Mouse (Mus musculus): ENCODE measurements around the gene Zfp592. TPM values are rescaled to one million over a fixed set of nuclear protein-coding genes. Genes with fewer than 3 reads are reported as not detected.
"Not testable (repeated sequence)": the region's sequence is repeated elsewhere in the genome, so short reads cannot be mapped to it uniquely, and the experiment has no call there.

The Zfp592 gene
- total and polyA plus RNA-seq, 2 experiments from 2014 or later, result 4.4 to 25.6 TPM

DNA sequence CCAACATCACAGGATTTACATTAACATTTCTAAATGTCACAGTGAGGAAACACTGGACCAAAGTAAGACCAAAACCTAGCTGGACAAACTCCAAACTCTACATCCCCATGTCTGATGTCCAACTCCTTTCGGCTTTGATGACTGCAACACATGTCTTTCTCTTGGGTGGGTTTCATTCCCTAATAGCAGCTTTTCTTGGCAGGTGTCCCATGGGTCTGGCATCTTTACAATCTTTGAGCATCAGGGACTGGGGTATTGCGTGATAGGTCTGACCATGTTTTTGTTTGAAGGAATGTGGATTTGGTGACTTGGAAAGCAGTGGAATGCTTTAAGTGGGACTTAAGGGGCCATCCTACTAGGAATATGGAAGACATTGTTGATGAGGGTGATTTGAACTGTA lies 36.6 kb upstream of the Zfp592 start:
- Histone ChIP-seq H3K36me3 (ENCODE audit: insufficient read depth, low read length) (no peaks in the 10 kb centered on the region), H3K4me2 (ENCODE audit: low read depth, low read length, poor library complexity, severe bottlenecking) (no peak overlapping the region), H3K27me3 (ENCODE audit: insufficient read depth, low read length) (no peaks in the 10 kb centered on the region), H3K27ac (ENCODE audit: low read depth, low read length) (no peak overlapping the region), H3K9ac (replicated peaks; ENCODE audit: low read length, poor library complexity, severe bottlenecking) (no peak overlapping the region), H3K9me3 (ENCODE audit: low read length) (no peaks in the 10 kb centered on the region), H3K4me3 (ENCODE audit: low read depth, low read length) (no peak overlapping the region), H3K4me1 (ENCODE audit: insufficient read depth, low read length) (no peaks in the 10 kb centered on the region)
- no peak for DNase-seq (ENCODE audit: low spot score)
- TF ChIP-seq CTCF (IDR thresholded peaks at IDR 0.05), result no peak
- WGBS, result 84% methylated on average over 2 of the region's 2 CpGs
- no peak for ATAC-seq (ENCODE audit: low FRiP score)

DNA sequence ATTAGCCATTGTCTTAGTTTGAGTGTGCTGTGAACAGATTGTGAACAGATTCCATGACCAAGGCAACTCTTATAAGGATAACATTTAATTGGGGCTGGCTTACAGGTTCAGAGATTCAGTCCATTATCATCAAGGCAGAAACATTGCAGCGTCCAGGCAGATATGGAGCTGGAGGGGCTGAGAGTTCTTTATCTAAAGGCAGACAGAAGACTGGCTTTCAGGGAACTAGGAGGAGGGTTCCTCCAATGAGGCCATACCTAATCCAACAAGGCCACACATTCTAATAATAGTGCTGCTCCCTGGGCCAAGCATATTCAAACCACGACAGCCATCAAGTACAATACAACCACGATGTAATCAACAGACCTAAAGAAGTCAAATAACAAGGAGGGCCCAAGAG lies 34.5 kb upstream of the Zfp592 start:
- H3K27ac ChIP-seq (ENCODE audit: low read depth, low read length), result no peak overlapping the region
- H3K4me3 ChIP-seq (ENCODE audit: low read depth, low read length), result no peak overlapping the region
- no peaks in the 10 kb centered on the region for H3K27me3 ChIP-seq (ENCODE audit: insufficient read depth, low read length)
- no peaks in the 10 kb centered on the region for H3K36me3 ChIP-seq (ENCODE audit: insufficient read depth, low read length)
- DNase-seq (ENCODE audit: low spot score) (no peak), ATAC-seq (ENCODE audit: low FRiP score) (no peak)
- TF ChIP-seq CTCF (IDR thresholded peaks at IDR 0.05), result no peak
- H3K9ac ChIP-seq (replicated peaks; ENCODE audit: low read length, poor library complexity, severe bottlenecking), result no peak overlapping the region
- H3K4me1 ChIP-seq (ENCODE audit: insufficient read depth, low read length), result no peaks in the 10 kb centered on the region
- 86% methylated on average over 3 of the region's 3 CpGs for WGBS
- no peaks in the 10 kb centered on the region for H3K9me3 ChIP-seq (ENCODE audit: low read length)
- H3K4me2 ChIP-seq (ENCODE audit: low read depth, low read length, poor library complexity, severe bottlenecking), result no peak overlapping the region

DNA sequence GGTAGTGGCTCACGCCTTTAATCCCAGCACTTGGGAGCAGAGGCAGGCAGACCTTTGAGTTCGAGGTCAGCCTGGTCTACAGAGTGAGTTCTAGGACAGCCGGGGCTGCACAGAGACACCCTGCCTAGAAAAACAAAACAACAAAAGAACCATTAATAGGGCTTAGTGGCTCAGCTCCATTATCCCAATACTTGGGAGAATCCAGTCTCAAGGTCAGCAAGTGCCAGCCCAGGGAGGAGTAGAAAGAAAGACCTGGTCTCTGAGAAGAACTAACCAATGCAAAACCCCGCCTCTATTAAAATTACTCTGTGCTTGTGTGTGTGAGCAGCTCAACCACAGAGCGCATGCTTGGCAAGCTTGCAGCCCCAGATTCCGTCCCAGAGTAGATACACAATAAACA lies 30.7 kb upstream of the Zfp592 start:
- Histone ChIP-seq H3K4me1 (ENCODE audit: insufficient read depth, low read length) (no peaks in the 10 kb centered on the region), H3K27ac (ENCODE audit: low read depth, low read length) (no peak overlapping the region), H3K36me3 (ENCODE audit: insufficient read depth, low read length) (no peaks in the 10 kb centered on the region), H3K4me3 (ENCODE audit: low read depth, low read length) (no peak overlapping the region), H3K4me2 (ENCODE audit: low read depth, low read length, poor library complexity, severe bottlenecking) (no peak overlapping the region), H3K27me3 (ENCODE audit: insufficient read depth, low read length) (no peaks in the 10 kb centered on the region), H3K9ac (replicated peaks; ENCODE audit: low read length, poor library complexity, severe bottlenecking) (no peak overlapping the region), H3K9me3 (ENCODE audit: low read length) (no peaks in the 10 kb centered on the region)
- no peak for DNase-seq (ENCODE audit: low spot score)
- ATAC-seq (ENCODE audit: low FRiP score), result no peak
- TF ChIP-seq CTCF (IDR thresholded peaks at IDR 0.05), result no peak
- WGBS, result 53% methylated on average over 6 of the region's 6 CpGs

DNA sequence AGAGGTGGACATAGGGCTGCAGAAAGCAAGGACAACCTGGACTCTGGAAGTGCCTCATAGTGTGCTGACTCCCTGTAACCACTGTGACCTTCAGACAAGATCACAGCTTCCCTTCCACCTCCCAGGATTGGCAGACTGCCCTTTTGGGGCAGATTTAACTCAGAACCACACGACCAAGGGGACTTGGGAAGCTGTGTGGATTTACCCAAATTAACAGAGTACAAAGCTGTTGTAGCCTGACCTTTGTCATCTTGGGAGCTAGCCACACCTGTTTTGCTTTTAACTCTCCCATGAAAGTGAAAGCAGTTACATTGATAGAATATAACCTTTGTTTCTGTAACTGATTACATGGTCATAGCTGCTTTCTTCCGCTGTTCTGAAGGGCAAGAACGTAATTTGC lies 22.6 kb upstream of the Zfp592 start:
- Histone ChIP-seq H3K4me2 (ENCODE audit: low read depth, low read length, poor library complexity, severe bottlenecking) (no peak overlapping the region), H3K27me3 (ENCODE audit: insufficient read depth, low read length) (no peaks in the 10 kb centered on the region), H3K4me1 (ENCODE audit: insufficient read depth, low read length) (no peaks in the 10 kb centered on the region), H3K9me3 (ENCODE audit: low read length) (no peaks in the 10 kb centered on the region), H3K36me3 (ENCODE audit: insufficient read depth, low read length) (no peaks in the 10 kb centered on the region), H3K9ac (replicated peaks; ENCODE audit: low read length, poor library complexity, severe bottlenecking) (no peak overlapping the region), H3K27ac (ENCODE audit: low read depth, low read length) (no peak overlapping the region), H3K4me3 (ENCODE audit: low read depth, low read length) (no peak overlapping the region)
- DNase-seq (ENCODE audit: low spot score) (no peak), ATAC-seq (ENCODE audit: low FRiP score) (no peak)
- WGBS, result 71% methylated on average over 3 of the region's 3 CpGs
- TF ChIP-seq CTCF (IDR thresholded peaks at IDR 0.05), result no peak

DNA sequence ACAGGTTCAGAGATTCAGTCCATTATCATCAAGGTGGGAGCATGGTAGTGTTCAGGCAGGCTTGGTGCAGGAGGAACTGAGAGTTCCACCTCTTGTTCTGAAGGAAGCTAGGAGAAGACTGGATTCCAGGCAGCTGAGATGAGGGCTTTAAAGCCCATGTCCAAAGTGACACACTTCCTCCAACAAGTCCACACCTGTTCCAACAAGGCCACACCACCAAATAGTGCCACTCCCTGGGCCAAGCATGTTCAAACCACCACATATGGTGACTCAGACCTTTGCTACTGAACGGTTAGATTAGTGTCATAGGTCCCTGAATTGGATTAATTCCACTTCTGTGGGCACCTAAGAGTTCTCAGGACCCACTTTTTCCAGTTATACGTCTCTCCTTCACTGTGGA lies 22.1 kb upstream of the Zfp592 start:
- Histone ChIP-seq H3K4me3 (ENCODE audit: low read depth, low read length) (no peak overlapping the region), H3K9ac (replicated peaks; ENCODE audit: low read length, poor library complexity, severe bottlenecking) (no peak overlapping the region), H3K4me1 (ENCODE audit: insufficient read depth, low read length) (no peaks in the 10 kb centered on the region), H3K9me3 (ENCODE audit: low read length) (no peaks in the 10 kb centered on the region), H3K27ac (ENCODE audit: low read depth, low read length) (no peak overlapping the region), H3K36me3 (ENCODE audit: insufficient read depth, low read length) (no peaks in the 10 kb centered on the region), H3K4me2 (ENCODE audit: low read depth, low read length, poor library complexity, severe bottlenecking) (no peak overlapping the region), H3K27me3 (ENCODE audit: insufficient read depth, low read length) (no peaks in the 10 kb centered on the region)
- WGBS, result 64% methylated on average over 2 of the region's 2 CpGs
- ATAC-seq (ENCODE audit: low FRiP score) (no peak), DNase-seq (ENCODE audit: low spot score) (no peak)
- no peak for TF ChIP-seq CTCF (IDR thresholded peaks at IDR 0.05)

DNA sequence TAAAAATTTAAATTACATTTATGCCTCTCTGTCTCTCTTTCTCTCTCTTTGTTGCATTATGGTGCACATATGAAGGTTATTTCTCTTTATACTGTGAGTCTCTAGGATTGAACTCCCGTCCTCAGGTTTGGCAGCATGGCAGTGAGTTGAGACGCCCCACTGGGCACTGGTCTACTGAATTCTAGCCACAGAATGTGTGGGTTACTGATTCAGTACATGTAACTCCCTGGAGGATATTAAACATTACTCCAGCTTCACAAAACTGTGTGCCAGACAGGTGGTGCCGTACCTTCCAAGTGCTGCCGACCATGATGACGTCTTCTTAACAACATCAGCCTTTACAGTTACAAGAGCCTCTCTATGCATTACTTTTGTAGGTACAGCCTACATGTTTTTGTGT lies 21.4 kb upstream of the Zfp592 start:
- ATAC-seq (ENCODE audit: low FRiP score) (no peak), DNase-seq (ENCODE audit: low spot score) (no peak)
- TF ChIP-seq CTCF (IDR thresholded peaks at IDR 0.05), result no peak
- Histone ChIP-seq H3K4me2 (ENCODE audit: low read depth, low read length, poor library complexity, severe bottlenecking) (no peak overlapping the region), H3K27ac (ENCODE audit: low read depth, low read length) (no peak overlapping the region), H3K36me3 (ENCODE audit: insufficient read depth, low read length) (no peaks in the 10 kb centered on the region), H3K4me1 (ENCODE audit: insufficient read depth, low read length) (no peaks in the 10 kb centered on the region), H3K9me3 (ENCODE audit: low read length) (no peaks in the 10 kb centered on the region), H3K9ac (replicated peaks; ENCODE audit: low read length, poor library complexity, severe bottlenecking) (no peak overlapping the region), H3K4me3 (ENCODE audit: low read depth, low read length) (no peak overlapping the region), H3K27me3 (ENCODE audit: insufficient read depth, low read length) (no peaks in the 10 kb centered on the region)
- WGBS, result 91% methylated on average over 5 of the region's 5 CpGs

DNA sequence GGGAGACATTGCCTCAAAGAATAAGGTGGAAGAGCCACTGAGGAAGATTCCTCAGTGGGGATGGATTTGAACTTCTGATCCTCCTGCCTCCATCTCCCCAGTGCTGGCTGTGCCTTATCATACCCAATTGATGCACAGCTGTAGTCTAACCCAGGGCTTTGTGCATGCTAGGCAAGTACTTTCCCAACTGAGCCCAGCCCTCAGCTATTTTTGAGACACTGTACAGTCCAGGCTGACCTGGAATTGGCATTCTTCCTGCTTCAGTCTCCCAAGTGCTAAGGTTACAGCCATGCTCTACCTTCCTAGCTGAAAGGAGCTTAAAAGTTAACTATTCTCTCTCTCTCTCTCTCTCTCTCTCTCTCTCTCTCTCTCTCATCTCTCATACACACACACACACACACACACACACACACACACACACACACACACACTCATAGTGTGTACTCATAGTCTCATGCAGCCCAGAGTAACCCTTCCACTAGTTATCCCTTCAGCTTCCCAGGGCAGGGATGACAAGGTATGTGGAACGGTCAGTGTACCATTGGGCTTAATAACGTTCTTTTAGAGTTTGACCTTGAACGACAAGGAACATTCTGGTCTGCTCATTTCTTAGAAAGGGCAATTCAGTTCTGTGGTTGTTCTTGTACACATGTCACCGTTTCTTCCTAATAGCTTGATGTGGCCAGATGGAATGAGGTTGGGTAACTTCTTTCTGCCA lies 20.4 kb upstream of the Zfp592 start:
- H3K9ac ChIP-seq (replicated peaks; ENCODE audit: low read length, poor library complexity, severe bottlenecking); H3K4me3 ChIP-seq (ENCODE audit: low read depth, low read length); DNase-seq (ENCODE audit: low spot score); H3K4me2 ChIP-seq (ENCODE audit: low read depth, low read length, poor library complexity, severe bottlenecking); ATAC-seq (ENCODE audit: low FRiP score); H3K27ac ChIP-seq (ENCODE audit: low read depth, low read length); H3K4me1 ChIP-seq (ENCODE audit: insufficient read depth, low read length); H3K9me3 ChIP-seq (ENCODE audit: low read length); H3K27me3 ChIP-seq (ENCODE audit: insufficient read depth, low read length); H3K36me3 ChIP-seq (ENCODE audit: insufficient read depth, low read length): not testable (repeated sequence)
- whole genome bisulfite sequencing, result 86% methylated on average over 4 of the region's 4 CpGs

DNA sequence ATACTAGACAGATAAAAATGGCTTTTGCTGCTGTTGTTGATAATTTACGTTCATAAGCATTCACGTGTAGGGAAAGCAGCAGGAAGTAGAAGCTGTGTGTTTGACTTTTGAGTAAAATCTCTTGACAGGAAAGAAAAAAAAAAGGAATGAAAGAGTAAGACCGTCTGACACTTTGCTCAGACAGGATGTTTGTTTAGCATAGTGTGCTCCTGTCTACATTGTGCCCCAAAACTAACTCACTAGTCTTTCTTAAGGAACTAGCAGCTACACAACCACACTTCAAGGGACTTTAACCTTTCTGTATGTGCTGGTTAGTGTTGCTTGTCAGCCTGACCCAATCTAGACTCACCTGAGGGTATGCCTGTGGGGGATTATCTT lies 19.9 kb upstream of the Zfp592 start:
- H3K9me3 ChIP-seq (ENCODE audit: low read length); DNase-seq (ENCODE audit: low spot score); H3K27ac ChIP-seq (ENCODE audit: low read depth, low read length); H3K9ac ChIP-seq (replicated peaks; ENCODE audit: low read length, poor library complexity, severe bottlenecking); ATAC-seq (ENCODE audit: low FRiP score); H3K4me3 ChIP-seq (ENCODE audit: low read depth, low read length); H3K4me1 ChIP-seq (ENCODE audit: insufficient read depth, low read length); H3K4me2 ChIP-seq (ENCODE audit: low read depth, low read length, poor library complexity, severe bottlenecking); H3K36me3 ChIP-seq (ENCODE audit: insufficient read depth, low read length); H3K27me3 ChIP-seq (ENCODE audit: insufficient read depth, low read length): not testable (repeated sequence)
- WGBS, result 69% methylated on average over 3 of the region's 3 CpGs
